Mouse (Mus musculus): ENCODE results near the gene Mdm2. TPM values are rescaled to one million over a fixed set of nuclear protein-coding genes. Genes with fewer than 3 reads are reported as not detected.

Gene Mdm2
- polyA plus RNA-seq, 1 experiment, result 39.2 TPM

DNA sequence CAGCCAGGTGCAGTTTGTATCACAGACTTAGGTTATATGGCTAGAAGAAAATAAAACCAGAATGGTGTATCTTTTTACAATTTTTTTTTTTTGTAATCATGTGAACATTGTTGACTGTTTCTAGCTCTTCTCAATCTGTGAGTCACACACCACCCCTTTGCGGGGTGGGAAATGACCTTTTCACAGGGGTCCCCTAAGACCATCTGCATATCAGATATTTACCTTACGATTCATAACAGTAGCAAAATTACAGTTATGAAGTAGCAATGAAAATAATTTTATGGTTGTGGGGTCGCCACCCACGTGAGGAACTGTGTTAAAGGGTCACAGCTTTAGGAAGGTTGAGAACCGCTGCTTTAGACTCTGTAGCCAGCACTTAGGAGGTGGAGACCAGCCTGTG lies 39.8 kb downstream of the Mdm2 start:
- no peak overlapping the region for H3K27ac ChIP-seq (ENCODE audit: insufficient read depth, low read depth, low read length)
- TF ChIP-seq POLR2A (IDR thresholded peaks at IDR 0.05; ENCODE audit: low read depth, low read length) (no peak), CTCF (IDR thresholded peaks at IDR 0.05; ENCODE audit: extremely low read depth, insufficient read length, insufficient replicate concordance, low read depth, low read length) (no peak)
- no peak overlapping the region for H3K4me3 ChIP-seq (ENCODE audit: low read depth, low read length)

DNA sequence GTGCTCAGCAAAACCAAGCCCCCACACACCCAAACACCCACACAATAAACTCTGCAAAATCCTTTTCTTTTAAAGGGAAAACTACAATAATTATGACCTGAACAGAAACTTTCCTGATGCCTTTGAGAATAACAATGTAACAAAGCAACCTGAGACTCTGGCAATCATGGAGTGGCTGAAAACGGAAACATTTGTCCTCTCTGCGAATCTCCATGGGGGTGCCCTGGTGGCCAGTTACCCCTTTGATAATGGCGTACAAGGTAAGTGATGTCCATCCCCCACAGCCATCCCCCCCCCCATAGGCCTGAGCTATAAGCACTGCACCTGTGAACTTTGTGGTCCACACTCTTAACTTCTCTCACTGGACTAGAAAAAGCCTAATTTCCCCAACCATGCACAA lies 40.5 kb downstream of the Mdm2 start:
- Histone ChIP-seq H3K4me1 (ENCODE audit: control insufficient read depth, insufficient read depth, insufficient read length, low read length) (peaks cover 8% of the 10 kb centered on the region), H3K4me3 (ENCODE audit: low read depth, low read length) (no peak overlapping the region), H3K27me3 (ENCODE audit: control insufficient read depth, insufficient read depth, low read length) (no peaks in the 10 kb centered on the region), H3K36me3 (ENCODE audit: control insufficient read depth, insufficient read depth, low read length) (peaks cover 5% of the 10 kb centered on the region; the same call in 1 of the 2 replicates), H3K27ac (ENCODE audit: insufficient read depth, low read depth, low read length) (peak overlapping the region; percentile 68)
- 82% methylated on average over 3 of the region's 3 CpGs for WGBS
- TF ChIP-seq POLR2A (IDR thresholded peaks at IDR 0.05; ENCODE audit: low read depth, low read length) (no peak), CTCF (IDR thresholded peaks at IDR 0.05; ENCODE audit: extremely low read depth, insufficient read length, insufficient replicate concordance, low read depth, low read length) (no peak)

More for the DNA sequence above, 39.8 kb downstream of the Mdm2 start:
- H3K4me1 ChIP-seq (ENCODE audit: control insufficient read depth, insufficient read depth, insufficient read length, low read length), result peaks cover 4% of the 10 kb centered on the region
- no peaks in the 10 kb centered on the region for H3K27me3 ChIP-seq (ENCODE audit: control insufficient read depth, insufficient read depth, low read length)
- peaks cover 5% of the 10 kb centered on the region; the same call in 1 of the 2 replicates for H3K36me3 ChIP-seq (ENCODE audit: control insufficient read depth, insufficient read depth, low read length)
- 75% methylated on average over 5 of the region's 5 CpGs for WGBS

DNA sequence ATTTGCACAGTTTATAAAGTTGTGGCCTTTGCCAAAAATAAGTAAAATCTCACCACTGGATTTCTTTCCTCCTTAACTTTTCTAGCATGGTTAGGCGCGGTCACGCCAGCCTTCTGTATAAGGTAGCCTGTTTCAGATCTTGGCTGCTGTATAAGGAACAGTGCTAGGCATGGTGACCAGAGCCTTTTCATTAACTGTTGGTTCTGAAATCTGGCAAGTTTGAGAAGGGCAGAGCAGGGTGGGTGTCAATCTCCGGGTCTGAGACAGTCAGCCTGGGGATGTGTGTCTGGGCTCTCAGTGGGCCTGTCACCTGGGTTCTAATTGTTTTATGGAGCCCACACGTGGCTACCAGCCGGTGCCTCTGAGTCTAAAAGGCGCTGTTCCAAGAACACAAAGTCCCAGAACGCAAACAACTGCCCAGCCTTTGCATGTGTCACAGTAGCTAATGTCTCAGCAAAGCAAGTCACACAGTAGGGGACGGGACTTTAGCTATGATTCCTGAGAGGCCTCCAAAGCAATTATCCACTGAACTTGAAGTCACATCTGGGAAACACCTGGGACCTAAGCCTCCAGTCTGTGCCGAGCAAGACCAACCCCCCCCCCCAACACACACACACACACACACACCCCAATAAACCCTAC lies 41.0 kb downstream of the Mdm2 start:
- 25% methylated on average over 10 of the region's 10 CpGs for WGBS
- TF ChIP-seq CTCF (IDR thresholded peaks at IDR 0.05; ENCODE audit: extremely low read depth, insufficient read length, insufficient replicate concordance, low read depth, low read length) (no peak), POLR2A (IDR thresholded peaks at IDR 0.05; ENCODE audit: low read depth, low read length) (no peak)
- H3K36me3 ChIP-seq (ENCODE audit: control insufficient read depth, insufficient read depth, low read length), result peaks cover 5% of the 10 kb centered on the region; the same call in 1 of the 2 replicates
- no peak overlapping the region for H3K4me3 ChIP-seq (ENCODE audit: low read depth, low read length)
- no peaks in the 10 kb centered on the region for H3K27me3 ChIP-seq (ENCODE audit: control insufficient read depth, insufficient read depth, low read length)
- H3K27ac ChIP-seq (ENCODE audit: insufficient read depth, low read depth, low read length), result peak overlapping the region; percentile 68
- peaks cover 8% of the 10 kb centered on the region for H3K4me1 ChIP-seq (ENCODE audit: control insufficient read depth, insufficient read depth, insufficient read length, low read length)

DNA sequence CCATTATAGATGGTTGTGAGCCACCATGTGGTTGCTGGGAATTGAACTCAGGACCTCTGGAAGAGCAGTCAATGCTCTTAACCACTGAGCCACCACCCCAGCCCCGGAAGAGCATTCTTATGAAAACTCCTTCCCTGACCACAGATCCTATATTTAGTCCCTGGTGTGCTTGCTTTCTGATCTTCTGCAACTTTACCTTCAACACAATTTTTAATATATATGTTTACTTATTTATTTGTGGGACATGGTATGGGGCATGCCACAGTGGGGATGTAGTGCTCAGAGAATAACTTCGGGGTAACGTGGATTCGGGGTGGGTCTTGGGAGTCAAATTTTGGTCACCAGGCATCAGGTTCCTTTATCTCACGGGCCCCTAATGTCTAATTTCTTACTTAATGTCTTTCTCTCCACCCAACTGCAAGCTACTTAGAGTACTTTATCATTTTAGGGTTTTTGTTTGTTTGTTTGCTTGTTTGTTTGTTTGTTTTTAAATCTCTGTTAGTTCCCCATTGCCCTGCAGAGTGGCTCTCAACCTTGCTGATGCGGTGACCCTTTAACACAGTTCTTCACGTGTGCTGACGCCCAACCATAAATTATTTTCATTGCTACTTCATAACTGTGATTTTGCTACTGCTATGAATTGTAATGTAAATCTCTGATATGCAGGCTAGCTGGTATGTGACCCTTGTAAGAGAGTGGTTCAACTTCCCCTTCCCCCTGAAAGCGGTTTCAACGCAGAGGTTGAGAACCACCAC lies 41.8 kb downstream of the Mdm2 start:
- Histone ChIP-seq H3K4me1 (ENCODE audit: control insufficient read depth, insufficient read depth, insufficient read length, low read length) (peaks cover 8% of the 10 kb centered on the region), H3K27me3 (ENCODE audit: control insufficient read depth, insufficient read depth, low read length) (no peaks in the 10 kb centered on the region), H3K27ac (ENCODE audit: insufficient read depth, low read depth, low read length) (peak overlapping the region; percentile 60), H3K36me3 (ENCODE audit: control insufficient read depth, insufficient read depth, low read length) (peaks cover 5% of the 10 kb centered on the region; the same call in 1 of the 2 replicates), H3K4me3 (ENCODE audit: low read depth, low read length) (no peak overlapping the region)
- no peak for TF ChIP-seq POLR2A (IDR thresholded peaks at IDR 0.05; ENCODE audit: low read depth, low read length)
- TF ChIP-seq CTCF (IDR thresholded peaks at IDR 0.05; ENCODE audit: extremely low read depth, insufficient read length, insufficient replicate concordance, low read depth, low read length), result no peak
- 70% methylated on average over 10 of the region's 10 CpGs for WGBS

DNA sequence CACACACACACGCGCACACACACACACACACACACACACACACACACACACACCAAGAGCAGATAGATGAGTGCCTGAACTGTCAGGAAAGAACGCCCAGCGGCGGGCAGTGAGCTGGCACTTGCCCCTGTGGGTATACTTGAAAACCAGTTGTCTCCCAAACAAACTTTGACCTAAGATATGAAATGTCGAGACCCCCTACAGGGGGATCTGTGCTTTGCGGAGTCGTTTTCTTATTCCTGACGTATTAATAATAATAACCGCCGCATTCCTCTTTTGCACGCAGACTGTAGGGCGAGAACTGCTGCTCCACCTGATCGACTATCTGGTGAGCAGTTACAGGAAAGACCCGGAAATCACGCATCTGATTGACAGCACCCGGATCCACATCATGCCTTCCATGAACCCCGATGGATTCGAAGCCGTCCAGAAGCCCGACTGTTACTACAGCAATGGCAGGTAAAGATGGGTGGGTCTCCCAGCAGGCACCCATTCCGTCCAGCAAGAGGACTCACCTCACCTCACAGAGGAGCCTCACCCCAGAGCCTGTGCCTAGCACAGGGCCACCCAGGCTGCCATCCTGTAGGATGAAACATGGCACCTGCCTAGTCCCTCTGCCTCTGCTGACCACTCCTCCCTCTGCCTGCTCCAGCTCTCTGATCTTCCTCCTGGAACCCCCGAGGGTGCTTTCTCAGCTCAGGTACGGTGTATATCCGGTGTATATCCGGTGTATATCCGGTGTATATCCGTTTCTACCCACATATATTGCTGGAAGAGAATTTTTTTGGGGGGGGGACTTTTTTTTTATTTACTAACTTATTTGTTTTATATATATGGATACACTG lies 42.7 kb downstream of the Mdm2 start:
- H3K27ac ChIP-seq (ENCODE audit: insufficient read depth, low read depth, low read length), result no peak overlapping the region
- WGBS, result 95% methylated on average over 28 of the region's 28 CpGs

DNA sequence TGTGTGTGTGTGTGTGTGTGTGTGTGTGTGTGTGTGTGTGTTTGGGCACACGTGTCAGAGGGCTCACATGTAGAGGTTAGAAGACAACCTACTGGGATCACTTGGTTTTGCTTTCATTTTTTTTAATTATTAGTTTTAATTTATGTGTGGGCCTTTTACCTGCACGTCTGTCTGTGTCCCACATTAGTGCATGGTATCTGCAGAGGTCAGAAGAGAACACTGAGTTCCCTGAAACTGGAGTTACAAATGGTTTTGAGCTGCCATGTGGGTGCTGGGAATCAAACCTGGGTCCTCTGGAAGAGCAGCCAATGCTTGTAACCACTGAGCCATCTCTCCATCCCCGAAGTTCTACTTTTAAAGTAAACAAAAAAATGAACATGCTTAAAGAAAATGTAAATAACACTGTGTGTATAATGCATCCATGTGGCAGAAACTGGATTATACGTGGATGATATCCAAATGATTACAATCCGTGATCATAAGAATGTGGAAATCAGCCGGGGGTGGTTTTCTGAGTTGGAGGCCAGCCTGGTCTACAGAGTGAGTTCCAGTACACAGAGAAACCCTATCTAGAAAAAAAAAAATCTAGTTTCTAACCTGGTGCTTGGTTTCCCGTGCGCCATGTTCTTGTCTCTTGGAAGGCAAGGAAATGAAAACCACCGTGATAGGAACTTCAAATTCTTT lies 43.5 kb downstream of the Mdm2 start:
- no peak for TF ChIP-seq POLR2A (IDR thresholded peaks at IDR 0.05; ENCODE audit: low read depth, low read length)
- Histone ChIP-seq H3K4me1 (ENCODE audit: control insufficient read depth, insufficient read depth, insufficient read length, low read length) (peaks cover 8% of the 10 kb centered on the region; the same call in 1 of the 2 replicates), H3K4me3 (ENCODE audit: low read depth, low read length) (no peak overlapping the region), H3K36me3 (ENCODE audit: control insufficient read depth, insufficient read depth, low read length) (peaks cover 5% of the 10 kb centered on the region; the same call in 1 of the 2 replicates), H3K27me3 (ENCODE audit: control insufficient read depth, insufficient read depth, low read length) (no peaks in the 10 kb centered on the region), H3K27ac (ENCODE audit: insufficient read depth, low read depth, low read length) (no peak overlapping the region)
- 90% methylated on average over 9 of the region's 9 CpGs for WGBS

More for the DNA sequence above, 42.7 kb downstream of the Mdm2 start:
- H3K4me1 ChIP-seq (ENCODE audit: control insufficient read depth, insufficient read depth, insufficient read length, low read length), result peaks cover 8% of the 10 kb centered on the region
- no peak for TF ChIP-seq POLR2A (IDR thresholded peaks at IDR 0.05; ENCODE audit: low read depth, low read length)
- peaks cover 5% of the 10 kb centered on the region; the same call in 1 of the 2 replicates for H3K36me3 ChIP-seq (ENCODE audit: control insufficient read depth, insufficient read depth, low read length)
- H3K27me3 ChIP-seq (ENCODE audit: control insufficient read depth, insufficient read depth, low read length), result no peaks in the 10 kb centered on the region
- H3K4me3 ChIP-seq (ENCODE audit: low read depth, low read length), result no peak overlapping the region
